Mouse (Mus musculus): ENCODE measurements around the gene Gm13275. TPM values are rescaled to one million over a fixed set of nuclear protein-coding genes. Genes with fewer than 3 reads are reported as not detected.
"Not testable (repeated sequence)": the region's sequence is repeated elsewhere in the genome, so short reads cannot be mapped to it uniquely, and the experiment has no call there.

Gene Gm13275
- total RNA-seq, 4 experiments from 2014 or later: not detected

- not testable (repeated sequence) for DNase-seq
Measured at GRCm38 (mm10) chr4:88799365-88799764, 5.1 kb downstream of the Gm13275 start, which contains the start of gene Gm13285. Gm13285 (plus strand) TSS chr4:88799665.

GRCm38 (mm10) chr4:88802954-88803353, 8.7 kb downstream of the Gm13275 start, which contains the start of gene Gm13287:
Gm13287 (plus strand) TSS chr4:88803254.
- not testable (repeated sequence) for DNase-seq

- DNase-seq: not testable (repeated sequence)
Measured at GRCm38 (mm10) chr4:88805231-88805630, 10.9 kb downstream of the Gm13275 start, which contains the start of gene Gm13288. Gm13288 (plus strand) TSS chr4:88805531.

- DNase-seq: peak; percentile 21
Measured at GRCm38 (mm10) chr4:88805761-88806160, 11.5 kb downstream of the Gm13275 start.

- DNase-seq: no peak
Measured at GRCm38 (mm10) chr4:88815928-88816327, 21.6 kb downstream of the Gm13275 start, which contains the start of gene Ifna7. Ifna7 (plus strand) TSS chr4:88816228.

- DNase-seq: no peak
Measured at GRCm38 (mm10) chr4:88819659-88820058, 25.4 kb downstream of the Gm13275 start, which contains the start of gene Ifna11. Ifna11 (plus strand) TSS chr4:88819959.

- DNase-seq: no peak
Measured at GRCm38 (mm10) chr4:88822995-88823394, 28.7 kb downstream of the Gm13275 start.

- DNase-seq: not testable (repeated sequence)
Measured at GRCm38 (mm10) chr4:88827116-88827515, 32.8 kb downstream of the Gm13275 start, which contains the start of gene Ifna6. Ifna6 (plus strand) TSS chr4:88827416.

GRCm38 (mm10) chr4:88830523-88830922, 36.2 kb downstream of the Gm13275 start:
- DNase-seq: no peak

- DNase-seq: not testable (repeated sequence)
Measured at GRCm38 (mm10) chr4:88835225-88835624, 40.9 kb downstream of the Gm13275 start, which contains the start of gene Ifna5. Ifna5 (plus strand) TSS chr4:88835525.

GRCm38 (mm10) chr4:88838828-88839227, 44.5 kb downstream of the Gm13275 start:
- DNase-seq: no peak

- no peak for DNase-seq
Measured at GRCm38 (mm10) chr4:88840058-88840457, 45.8 kb downstream of the Gm13275 start.

- DNase-seq: no peak
Measured at GRCm38 (mm10) chr4:88841438-88841911, 47.2 kb downstream of the Gm13275 start, which contains the start of gene Ifna4. Ifna4 (plus strand) TSS chr4:88841861.

Other genes with a start within 250 kb of the Gm13275 start
- not detected for gene Ifna15, start 236.2 kb upstream of the Gm13275 start, total RNA-seq (2022)
- gene Ifna14, start 222.7 kb upstream of the Gm13275 start, total RNA-seq (2022): not detected
- gene Ifna9, start 202.1 kb upstream of the Gm13275 start, total RNA-seq (2022): not detected
- gene Ifna12, start 191.1 kb upstream of the Gm13275 start, total RNA-seq (2022): not detected
- gene C87499, start 160.1 kb upstream of the Gm13275 start, total RNA-seq (2022): not detected
- not detected for gene Ifna13, start 150.0 kb upstream of the Gm13275 start, total RNA-seq (2022)
- not detected for gene Ifna16, start 117.6 kb upstream of the Gm13275 start, total RNA-seq (2022)
- not detected for gene Ifna2, start 110.6 kb upstream of the Gm13275 start, total RNA-seq (2022)
- not detected for gene Ifnab, start 103.1 kb upstream of the Gm13275 start, total RNA-seq (2022)
- gene Gm26566, start 72.7 kb upstream of the Gm13275 start, total RNA-seq (2022): under 1 TPM; 0.67 to 0.92 (median 0.73) TPM
- gene Klhl9, start 72.0 kb upstream of the Gm13275 start, total RNA-seq (2022): 100 to 1,000 TPM in 1 of 4 experiments, 10 to 100 TPM in 3; 76.7 to 100 (median 91.0) TPM
- gene Gm13271, start 39.6 kb upstream of the Gm13275 start, total RNA-seq (2022): not detected
- not detected for gene Gm13283, start 34.4 kb upstream of the Gm13275 start, total RNA-seq (2022)
- gene Gm13290, start 20.7 kb upstream of the Gm13275 start, total RNA-seq (2022): under 1 TPM in 1 of 4 experiments, not detected in 3; 0.46 TPM
- gene Gm13289, start 17.6 kb upstream of the Gm13275 start, total RNA-seq (2022): not detected
- not detected for gene Gm13272, start 14.6 kb upstream of the Gm13275 start, total RNA-seq (2022)
- gene Ifnz, start 12.4 kb upstream of the Gm13275 start, total RNA-seq (2022): under 1 TPM in 1 of 4 experiments, not detected in 3; 0.49 TPM
- gene Gm13276, start 8.8 kb upstream of the Gm13275 start, total RNA-seq (2022): not detected
- not detected for gene Gm13277, start 5.9 kb upstream of the Gm13275 start, total RNA-seq (2022)
- not detected for gene Gm13278, start 2.9 kb upstream of the Gm13275 start, total RNA-seq (2022)
- gene Gm13279, start 2.9 kb downstream of the Gm13275 start, total RNA-seq (2022): not detected
- under 1 TPM in 1 of 4 experiments, not detected in 3; 0.24 TPM for gene Gm13285, start 5.2 kb downstream of the Gm13275 start, total RNA-seq (2022)
- not detected for gene Gm13287, start 8.8 kb downstream of the Gm13275 start, total RNA-seq (2022)
- not detected for gene Gm13288, start 11.0 kb downstream of the Gm13275 start, total RNA-seq (2022)
- gene Ifna7, start 21.7 kb downstream of the Gm13275 start, total RNA-seq (2022): not detected
- not detected for gene Ifna11, start 25.5 kb downstream of the Gm13275 start, total RNA-seq (2022)
- gene Ifna6, start 32.9 kb downstream of the Gm13275 start, total RNA-seq (2022): not detected
- gene Ifna5, start 41.0 kb downstream of the Gm13275 start, total RNA-seq (2022): not detected
- gene Ifna4, start 47.4 kb downstream of the Gm13275 start, total RNA-seq (2022): not detected
- not detected for gene Ifna1, start 55.6 kb downstream of the Gm13275 start, total RNA-seq (2022)
- not detected for gene Ifne, start 85.7 kb downstream of the Gm13275 start, total RNA-seq (2022)

Measured in adrenal gland, adult 8-10 months (tissue).